Mouse (Mus musculus) layer of hippocampus, adult 2 months (tissue): ENCODE data around the gene Atrnl1. TPM values are rescaled to one million over a fixed set of nuclear protein-coding genes. Genes with fewer than 3 reads are reported as not detected.
"Not testable (repeated sequence)": the region's sequence is repeated elsewhere in the genome, so short reads cannot be mapped to it uniquely, and the experiment has no call there.

Experiments
- DNase-seq, 2 experiments: peaks; one replicate each; pipeline ENCODE4 v3.0.0; 2022; ENCODE audit warnings: low spot score in 2 of 2
- H3K27ac ChIP-seq: fragments of 200-600 bp; 2 replicates; pipeline ENCODE4 v1.8.1; 2022
- H3K4me3 ChIP-seq: fragments of 200-600 bp; 2 replicates; pipeline ENCODE4 v1.8.1; 2022; ENCODE audit warnings: mild to moderate bottlenecking
- CTCF ChIP-seq: fragments of 200-600 bp; conservative IDR thresholded peaks from 2 replicates; pipeline ENCODE4 v1.8.1; 2022; ENCODE audit warnings: antibody characterized with exemption, mild to moderate bottlenecking, moderate library complexity
- total RNA-seq, 2 experiments: library from RNA; stranded (reverse); gene quantifications; 2 replicates each; pipeline ENCODE4 v1.2.3; 2021

The Atrnl1 gene
- total RNA-seq, 2 experiments from 2014 or later = 67.2 to 69.7 TPM

GRCm38 (mm10) chr19:58029661-58030060, 418.8 kb downstream of the Atrnl1 start:
- Histone ChIP-seq H3K4me3 (no peak overlapping the region), H3K27ac (no peak overlapping the region)
- no peak for DNase-seq
- TF ChIP-seq CTCF = no peak

- Histone ChIP-seq H3K4me3 (no peak overlapping the region), H3K27ac (no peak overlapping the region)
- TF ChIP-seq CTCF = no peak
- no peak for DNase-seq
Observed at GRCm38 (mm10) chr19:58033241-58033640, 422.4 kb downstream of the Atrnl1 start.

DNA sequence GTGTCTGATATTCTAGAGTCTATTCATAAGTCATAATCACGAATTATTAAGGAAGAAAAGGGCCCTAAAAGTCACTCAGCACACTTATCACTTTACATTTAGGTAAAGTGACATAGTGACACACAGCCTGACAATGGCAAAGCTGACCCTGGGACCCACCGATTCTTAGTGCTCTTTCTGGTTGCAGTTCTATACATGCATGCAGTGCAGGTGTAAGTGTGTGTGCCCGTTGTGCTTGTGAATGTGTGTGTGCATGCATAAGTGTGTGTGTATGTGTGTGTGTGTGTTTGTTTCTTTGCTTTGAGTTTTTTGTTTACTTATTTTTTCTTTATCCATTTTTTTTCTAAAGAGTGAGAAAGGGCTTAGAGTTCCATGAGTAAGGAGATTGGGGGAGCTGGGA, 425.3 kb downstream of the Atrnl1 start:
- TF ChIP-seq CTCF = no peak
- Histone ChIP-seq H3K4me3 (no peak overlapping the region), H3K27ac (no peak overlapping the region)
- no peak for DNase-seq

GRCm38 (mm10) chr19:58043120-58043519, 432.3 kb downstream of the Atrnl1 start:
- Histone ChIP-seq H3K4me3 (no peak overlapping the region), H3K27ac (peak overlapping the region; percentile 7; the same call in 1 of the 2 replicates)
- DNase-seq = no peak
- TF ChIP-seq CTCF = no peak

DNA sequence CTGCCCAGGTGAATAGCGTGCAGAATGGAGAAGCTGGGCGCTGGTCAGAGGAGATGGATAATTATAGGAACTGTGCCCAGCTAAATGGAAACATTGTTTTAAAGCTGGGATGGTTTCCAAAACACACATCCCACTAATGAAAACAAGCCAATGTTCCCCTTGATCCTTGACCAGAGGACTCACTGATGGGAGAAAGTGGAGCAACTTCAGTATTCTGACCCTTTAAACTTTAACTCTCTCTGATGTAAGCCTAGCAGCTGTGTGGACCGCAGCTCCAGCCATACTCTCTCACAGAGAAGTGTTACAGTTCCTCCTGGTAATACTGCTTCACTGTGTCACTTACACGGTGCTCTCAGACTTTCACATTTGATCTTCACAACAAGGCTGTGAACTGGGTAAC, 432.7 kb downstream of the Atrnl1 start:
- no peak for TF ChIP-seq CTCF
- DNase-seq = no peak
- Histone ChIP-seq H3K4me3 (no peak overlapping the region), H3K27ac (peak overlapping the region; percentile 7; the same call in 1 of the 2 replicates)

DNA sequence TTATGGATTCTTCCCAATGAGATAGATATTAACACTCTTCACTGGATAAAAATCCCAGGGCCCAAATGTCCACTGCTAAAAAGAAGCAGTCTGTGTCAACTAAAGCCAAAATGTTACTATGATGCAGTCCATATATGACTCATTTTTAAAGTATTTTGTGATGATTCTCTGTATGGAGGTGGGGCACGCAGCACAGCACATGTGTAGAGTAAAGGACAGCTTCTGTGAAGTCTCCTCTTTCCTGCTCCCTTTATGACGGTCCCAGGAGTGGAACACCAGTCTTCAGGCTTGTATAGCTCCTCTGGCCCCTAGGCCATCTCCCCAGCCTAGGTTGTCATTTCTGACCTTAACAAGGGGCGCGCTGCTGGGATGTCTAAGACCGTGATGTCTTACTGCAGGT, 434.0 kb downstream of the Atrnl1 start:
- DNase-seq = no peak
- Histone ChIP-seq H3K27ac (no peak overlapping the region), H3K4me3 (no peak overlapping the region)
- TF ChIP-seq CTCF = no peak

- H3K4me3 ChIP-seq = no peak overlapping the region
Observed at GRCm38 (mm10) chr19:58046656-58047055, 435.8 kb downstream of the Atrnl1 start.

DNA sequence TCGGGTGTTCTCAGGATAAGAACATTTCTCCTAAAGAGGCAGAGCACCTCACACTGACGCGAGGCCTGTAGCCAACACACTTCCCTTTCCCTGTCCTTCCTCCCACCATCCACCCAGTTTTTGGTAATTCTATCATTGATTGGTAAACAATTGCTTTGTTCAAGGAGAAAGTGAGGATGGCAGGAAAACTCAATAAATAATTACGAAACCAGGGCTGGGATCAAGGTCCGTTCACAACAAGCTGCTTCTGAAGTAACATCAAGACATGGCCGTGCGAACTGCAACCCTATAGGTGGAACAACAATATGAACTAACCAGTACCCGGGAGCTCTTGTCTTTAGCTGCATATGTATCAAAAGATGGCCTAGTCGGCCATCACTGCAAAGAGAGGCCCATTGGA, 439.6 kb downstream of the Atrnl1 start:
- not testable (repeated sequence) for DNase-seq, H3K27ac ChIP-seq, H3K4me3 ChIP-seq

More at GRCm38 (mm10) chr19:58046656-58047055, 435.8 kb downstream of the Atrnl1 start:
- no peak overlapping the region for H3K27ac ChIP-seq
- no peak for DNase-seq
- TF ChIP-seq CTCF = no peak

- DNase-seq = no peak
- H3K4me3 ChIP-seq = no peak overlapping the region
- TF ChIP-seq CTCF = no peak
- no peak overlapping the region for H3K27ac ChIP-seq
Observed at GRCm38 (mm10) chr19:58050986-58051385, 440.2 kb downstream of the Atrnl1 start.

DNA sequence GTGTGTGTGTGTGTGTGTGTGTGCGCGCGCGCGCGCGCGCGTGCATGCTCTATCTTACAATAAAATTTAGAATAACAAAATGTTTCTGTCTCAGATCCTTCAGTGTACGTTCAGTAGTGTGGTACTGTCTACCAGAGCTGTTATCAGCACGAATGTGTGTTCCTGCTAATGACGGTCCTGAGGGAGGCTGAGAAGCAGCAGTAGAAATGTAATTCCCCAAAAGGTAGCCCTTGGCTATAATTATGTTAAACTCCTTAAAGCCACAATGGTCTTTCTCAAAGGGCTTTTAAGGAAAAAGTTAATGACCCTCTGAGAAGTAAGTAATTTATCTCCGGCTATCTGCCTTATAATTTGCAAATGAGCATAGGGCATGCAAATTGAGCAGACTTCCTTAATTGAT, 441.1 kb downstream of the Atrnl1 start:
- TF ChIP-seq CTCF = no peak
- no peak for DNase-seq
- H3K4me3 ChIP-seq = no peak overlapping the region
- H3K27ac ChIP-seq = no peak overlapping the region

DNA sequence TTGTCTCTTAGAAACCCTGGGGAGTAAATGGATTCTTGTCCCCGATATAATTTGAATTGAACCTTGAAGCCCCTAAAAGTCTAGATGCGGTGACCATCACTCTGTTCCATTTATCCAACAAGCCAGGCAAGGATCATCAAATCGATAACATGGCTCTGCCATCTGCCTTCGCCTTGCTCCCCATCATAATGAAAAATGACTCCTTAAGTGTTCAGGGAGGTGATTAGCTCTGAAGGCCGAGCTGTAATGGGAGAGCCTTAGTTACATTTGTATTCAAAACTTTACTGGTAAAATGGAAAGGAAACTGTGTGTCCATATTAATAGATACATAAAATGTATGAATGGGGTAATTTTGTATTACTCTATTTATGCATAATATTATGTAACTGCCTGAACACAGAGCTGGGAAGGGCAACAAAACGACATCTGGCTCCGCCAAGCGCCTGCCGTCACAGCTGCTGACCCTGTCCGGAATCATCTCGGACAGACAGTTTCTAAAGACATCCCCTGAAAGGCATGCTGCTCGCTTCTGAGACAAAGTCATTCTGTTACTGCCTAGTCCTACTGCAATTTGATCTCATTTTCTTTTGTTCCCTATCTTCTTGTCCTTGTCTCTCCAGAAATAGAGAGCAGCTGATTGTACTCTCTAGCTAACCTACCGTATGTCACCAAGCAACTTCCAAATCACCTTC, 441.8 kb downstream of the Atrnl1 start:
- H3K27ac ChIP-seq = no peak overlapping the region
- no peak for TF ChIP-seq CTCF
- H3K4me3 ChIP-seq = no peak overlapping the region
- no peak for DNase-seq

GRCm38 (mm10) chr19:58059719-58060118, 448.9 kb downstream of the Atrnl1 start:
- no peak for DNase-seq
- TF ChIP-seq CTCF = no peak
- Histone ChIP-seq H3K27ac (no peak overlapping the region), H3K4me3 (no peak overlapping the region)

DNA sequence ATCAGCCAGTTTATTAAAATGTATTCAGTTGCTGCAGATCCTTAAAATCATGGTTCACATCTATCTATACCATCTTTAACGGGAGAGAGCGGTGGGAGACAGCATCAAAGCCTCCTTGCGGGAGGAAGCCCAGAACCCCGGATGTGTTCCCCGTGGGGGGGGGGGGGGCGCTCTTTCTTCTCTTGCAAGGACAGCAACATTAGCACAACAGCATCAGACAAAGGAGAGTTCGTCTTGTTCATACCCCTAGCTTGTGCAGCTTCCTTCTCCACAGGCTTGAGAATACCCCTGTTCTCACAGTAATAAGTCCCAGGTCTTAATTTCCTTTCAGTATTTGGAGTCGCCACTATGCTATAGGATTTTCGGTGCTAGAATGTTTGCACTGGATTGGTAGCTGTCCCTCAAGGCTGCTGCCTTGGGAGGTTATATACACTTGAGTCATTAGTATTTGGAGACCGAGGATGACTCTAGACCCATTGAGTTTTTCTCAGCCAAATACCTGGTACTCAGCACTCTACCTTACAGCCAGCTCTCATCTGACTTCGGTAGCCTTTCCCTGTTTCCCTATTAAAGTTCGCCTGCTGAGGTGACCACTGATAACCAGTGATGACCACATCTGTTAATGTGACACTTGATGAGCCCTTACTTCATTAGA, 449.5 kb downstream of the Atrnl1 start:
- no peak for TF ChIP-seq CTCF
- Histone ChIP-seq H3K27ac (no peak overlapping the region), H3K4me3 (no peak overlapping the region)
- no peak for DNase-seq

GRCm38 (mm10) chr19:58060854-58061358, 450.1 kb downstream of the Atrnl1 start:
- TF ChIP-seq CTCF = no peak
- Histone ChIP-seq H3K27ac (no peak overlapping the region), H3K4me3 (no peak overlapping the region)
- DNase-seq = no peak
